Mouse (Mus musculus) heart, adult 2 months (tissue): ENCODE data around the gene Slc12a8. TPM values are rescaled to one million over a fixed set of nuclear protein-coding genes. Genes with fewer than 3 reads are reported as not detected.

Source experiments
- DNase-seq, 2 experiments: peaks; one replicate each; pipeline ENCODE4 v3.0.0; 2021
- H3K27ac ChIP-seq: fragments of 200-600 bp; 2 replicates; pipeline ENCODE4 v1.8.1; 2022
- H3K27me3 ChIP-seq: fragments of 200-500 bp; 2 replicates; pipeline ENCODE4 v1.6.1; 2012; ENCODE audit warnings: mild to moderate bottlenecking, low read length, inconsistent platforms, mixed read lengths; ENCODE audit not compliant: control insufficient read depth, insufficient read depth
- H3K36me3 ChIP-seq: fragments of 200-500 bp; 2 replicates; pipeline ENCODE4 v1.6.1; 2012; ENCODE audit warnings: low read length, inconsistent platforms; ENCODE audit not compliant: control insufficient read depth, insufficient read depth
- H3K4me1 ChIP-seq: fragments of 200-500 bp; 2 replicates; pipeline ENCODE4 v1.6.1; 2011; ENCODE audit warnings: low read length; ENCODE audit not compliant: control insufficient read depth, insufficient read depth
- H3K4me3 ChIP-seq: fragments of 200-600 bp; 2 replicates; pipeline ENCODE4 v1.8.1; 2022
- H3K79me2 ChIP-seq: fragments of 200-500 bp; replicated peaks from 2 replicates; pipeline ENCODE4 v1.6.1; 2012; ENCODE audit warnings: mild to moderate bottlenecking, inconsistent platforms, low read length, moderate library complexity, mixed read lengths; ENCODE audit not compliant: control insufficient read depth, insufficient read depth
- H3K9ac ChIP-seq: fragments of 200-500 bp; 2 replicates; pipeline ENCODE4 v1.6.1; 2012; ENCODE audit warnings: low read depth, mild to moderate bottlenecking, control low read depth, inconsistent platforms, low read length, mixed read lengths
- CTCF ChIP-seq: fragments of 200-600 bp; IDR thresholded peaks from 2 replicates; pipeline ENCODE4 v1.8.1; 2022; ENCODE audit warnings: antibody characterized with exemption, mild to moderate bottlenecking, moderate library complexity
- EP300 ChIP-seq: fragments of 200-500 bp; IDR thresholded peaks from 2 replicates; pipeline ENCODE4 v1.6.1; 2011; ENCODE audit warnings: low read depth, low read length, control low read depth; ENCODE audit not compliant: insufficient read depth
- POLR2A ChIP-seq: fragments of 200-500 bp; IDR thresholded peaks from 2 replicates; pipeline ENCODE4 v1.6.1; 2011; ENCODE audit warnings: mild to moderate bottlenecking, low read depth, low read length, control low read depth; ENCODE audit not compliant: insufficient read depth
- WGBS: fragments of 180-500 bp; shearing (Covaris S2); methylation state at CpG from one replicate; pipeline ENCODE4 v1.1.7; 2018; 5-methylcytosine and 5-hydroxymethylcytosine counted together
- intact Hi-C: fragments of 180-260 bp; cut with DNase I; formaldehyde crosslinking; loops from one replicate; pipeline ENCODE4 v1.15.1; 2025
- polyA plus RNA-seq: library from polyadenylated mRNA; depleted of rRNA; stranded (reverse); fragments of >200 nt; gene quantifications from 2 replicates; pipeline ENCODE4 v1.2.3, GENCODE M21; 2012
- total RNA-seq, 2 experiments: library from RNA; stranded (reverse); gene quantifications; 2 replicates each; pipeline ENCODE4 v1.2.3; 2021

The Slc12a8 gene
- total and polyA plus RNA-seq, 3 experiments: 0.31 to 0.66 (median 0.45) TPM

DNA sequence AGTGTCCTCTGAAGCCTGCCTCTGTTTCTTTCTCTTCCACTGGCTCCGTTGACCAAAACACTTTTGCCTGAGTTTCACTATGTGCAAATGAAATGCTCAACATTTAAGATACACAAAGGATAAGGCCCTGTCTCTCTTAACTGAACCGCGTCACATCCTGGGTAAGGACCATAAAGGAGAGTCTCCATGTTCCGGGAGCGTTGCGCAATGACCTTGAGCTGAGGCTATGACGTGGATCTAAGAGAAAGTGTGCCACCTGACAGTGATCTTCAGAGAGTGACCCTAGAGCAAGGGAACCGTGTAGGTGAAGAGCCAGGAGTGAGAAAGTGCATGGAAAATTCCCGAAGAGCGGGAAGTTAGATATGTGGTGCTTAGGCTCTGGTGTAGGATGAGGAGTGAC is 49.3 kb downstream of the Slc12a8 start:
- H3K4me1 ChIP-seq: peaks cover 12% of the 10 kb centered on the region
- WGBS: 85% methylated on average over 10 of the region's 10 CpGs
- TF ChIP-seq POLR2A (no peak), CTCF (no peak), EP300 (no peak)
- no peak overlapping the region for H3K9ac ChIP-seq
- H3K4me3 ChIP-seq: no peak overlapping the region
- H3K27me3 ChIP-seq: no peaks in the 10 kb centered on the region
- H3K27ac ChIP-seq: no peak overlapping the region
- DNase-seq: no peak
- H3K36me3 ChIP-seq: no peaks in the 10 kb centered on the region
- H3K79me2 ChIP-seq: no peaks in the 10 kb centered on the region
- intact Hi-C loops: no loop called here

GRCm38 (mm10) chr16:33567736-33568135 is 50.6 kb downstream of the Slc12a8 start:
- Histone ChIP-seq H3K79me2 (no peaks in the 10 kb centered on the region), H3K4me3 (no peak overlapping the region), H3K27ac (no peak overlapping the region; the same call in 1 of the 2 replicates), H3K36me3 (no peaks in the 10 kb centered on the region), H3K9ac (no peak overlapping the region), H3K27me3 (no peaks in the 10 kb centered on the region), H3K4me1 (peaks cover 9% of the 10 kb centered on the region)
- DNase-seq: no peak
- WGBS: 74% methylated on average over 4 of the region's 4 CpGs
- TF ChIP-seq CTCF (no peak), POLR2A (no peak), EP300 (no peak)
- intact Hi-C loops: no loop called here

DNA sequence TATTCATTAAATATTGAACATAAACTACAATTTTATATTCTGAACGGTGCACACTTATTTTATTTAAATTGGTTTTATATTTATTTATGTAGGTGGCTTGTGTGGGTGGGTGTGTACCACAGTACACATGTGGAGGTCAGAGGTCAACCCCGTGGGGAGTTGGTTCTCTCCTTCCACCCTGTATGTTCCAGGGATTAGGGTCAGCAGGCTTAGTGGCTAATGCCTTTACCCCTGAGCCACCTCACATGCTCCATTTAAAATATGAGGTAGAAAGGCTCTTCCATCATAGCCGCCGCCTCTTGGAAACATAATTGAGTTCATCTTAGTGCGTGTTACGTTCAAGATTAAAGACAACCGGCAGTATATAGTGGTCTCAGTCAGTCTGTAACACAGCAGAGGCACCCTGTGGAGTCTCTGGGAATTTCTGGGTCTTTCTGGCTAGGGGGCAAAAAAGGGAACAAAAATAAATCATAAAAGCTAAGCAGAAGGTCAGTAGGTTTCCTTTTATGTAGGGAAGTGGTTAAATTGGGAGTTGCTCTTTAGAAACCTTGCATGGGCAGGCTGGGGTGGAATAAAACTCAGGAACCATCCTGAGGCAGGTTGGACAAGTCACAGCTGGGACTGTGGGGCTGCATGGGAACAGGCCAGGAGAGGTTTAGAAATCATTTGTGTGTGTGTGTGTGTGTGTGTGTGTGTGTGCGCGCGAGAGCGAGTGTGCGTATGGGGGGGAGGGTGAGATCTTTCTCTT is 51.3 kb downstream of the Slc12a8 start:
- no peak overlapping the region for H3K27ac ChIP-seq
- H3K4me3 ChIP-seq: no peak overlapping the region
- TF ChIP-seq POLR2A (no peak), EP300 (no peak), CTCF (no peak)
- H3K27me3 ChIP-seq: no peaks in the 10 kb centered on the region
- peaks cover 5% of the 10 kb centered on the region for H3K4me1 ChIP-seq
- no peak overlapping the region for H3K9ac ChIP-seq
- WGBS: 93% methylated on average over 12 of the region's 12 CpGs
- no peak for DNase-seq
- no peaks in the 10 kb centered on the region for H3K79me2 ChIP-seq
- intact Hi-C loops: no loop called here
- no peaks in the 10 kb centered on the region for H3K36me3 ChIP-seq

DNA sequence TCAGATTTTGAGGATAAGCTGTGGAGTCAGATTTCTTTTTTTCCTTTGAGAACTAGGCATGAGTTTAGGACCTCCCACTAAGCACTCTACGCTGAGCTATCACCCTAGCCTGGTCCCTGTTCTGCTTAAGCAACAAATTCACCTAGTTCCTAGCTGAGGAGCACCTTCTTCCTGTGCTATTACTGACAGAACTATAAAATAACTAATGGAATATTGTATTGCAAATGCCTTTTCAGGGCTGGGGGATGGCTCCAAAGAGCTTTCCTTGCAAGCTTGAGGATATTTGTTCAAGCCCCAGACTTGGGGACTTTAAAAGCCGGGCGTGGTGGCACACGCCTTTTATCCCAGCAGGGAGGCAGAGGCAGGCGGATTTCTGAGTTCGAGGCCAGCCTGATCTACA is 55.5 kb downstream of the Slc12a8 start:
- no peak for TF ChIP-seq CTCF
- no peak for TF ChIP-seq POLR2A
- TF ChIP-seq EP300: no peak
- Histone ChIP-seq H3K79me2 (no peaks in the 10 kb centered on the region), H3K27me3 (no peaks in the 10 kb centered on the region), H3K27ac (no peak overlapping the region), H3K9ac (no peak overlapping the region), H3K4me1 (peaks cover 4% of the 10 kb centered on the region), H3K4me3 (no peak overlapping the region), H3K36me3 (no peaks in the 10 kb centered on the region)
- DNase-seq: no peak
- intact Hi-C loops: no loop called here
- WGBS: 93% methylated on average over 6 of the region's 6 CpGs

- Histone ChIP-seq H3K27ac (peak overlapping the region; percentile 15; the same call in 1 of the 2 replicates), H3K4me3 (no peak overlapping the region), H3K36me3 (no peaks in the 10 kb centered on the region), H3K79me2 (no peaks in the 10 kb centered on the region), H3K9ac (no peak overlapping the region), H3K27me3 (no peaks in the 10 kb centered on the region), H3K4me1 (peaks cover 12% of the 10 kb centered on the region)
- no peak for TF ChIP-seq CTCF
- TF ChIP-seq EP300: no peak
- TF ChIP-seq POLR2A: no peak
- intact Hi-C loops: loop anchor here (2.0 kb wide), 1 partner anchor 27 kb away; no protein-coding TSS in a partner anchor
- WGBS: 50% methylated on average over 7 of the region's 7 CpGs
- no peak for DNase-seq
Observed at GRCm38 (mm10) chr16:33573703-33574102, 56.6 kb downstream of the Slc12a8 start.

DNA sequence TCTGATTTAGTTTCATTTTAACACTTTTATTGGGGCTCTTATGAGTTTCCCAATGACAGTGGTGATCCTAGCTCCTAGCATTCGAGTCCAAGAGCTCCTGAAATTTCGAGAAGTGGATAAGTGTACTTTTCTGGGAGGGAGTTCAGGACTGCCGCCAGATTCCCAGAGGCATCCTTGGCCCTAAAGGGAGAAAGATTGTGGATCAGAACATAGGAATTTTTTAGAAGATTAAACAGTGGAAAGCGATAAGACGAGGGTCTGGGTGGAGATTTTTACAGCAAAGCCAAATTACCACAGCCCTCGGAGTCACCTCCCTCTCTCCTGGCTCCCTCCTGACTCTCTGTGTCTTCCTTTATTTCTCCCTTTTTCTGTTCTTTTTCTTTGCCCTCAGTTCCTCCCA is 58.6 kb downstream of the Slc12a8 start:
- no peaks in the 10 kb centered on the region for H3K36me3 ChIP-seq
- no peak overlapping the region for H3K4me3 ChIP-seq
- TF ChIP-seq POLR2A (no peak), CTCF (no peak), EP300 (no peak)
- intact Hi-C loops: loop anchor here (2.0 kb wide), 1 partner anchor 25 kb away; no protein-coding TSS in a partner anchor
- 66% methylated on average over 6 of the region's 6 CpGs for WGBS
- DNase-seq: peak in 1 of 2 experiments; percentile 34
- H3K9ac ChIP-seq: no peak overlapping the region
- no peaks in the 10 kb centered on the region for H3K27me3 ChIP-seq
- H3K4me1 ChIP-seq: peaks cover 21% of the 10 kb centered on the region
- no peaks in the 10 kb centered on the region for H3K79me2 ChIP-seq
- peak overlapping the region; percentile 64 for H3K27ac ChIP-seq
